Mouse (Mus musculus) C2C12 (cell line): ENCODE results near the gene Tctex1d4. TPM values are rescaled to one million over a fixed set of nuclear protein-coding genes. Genes with fewer than 3 reads are reported as not detected.
A peak's percentile ranks its signal among the peaks of the same experiment; 100 is the strongest.

ENCODE experiments used
- H3K27me3 ChIP-seq: one replicate; pipeline ENCODE4 v1.6.1; 2011; ENCODE audit not compliant: control insufficient read depth, insufficient read depth, insufficient read length
- H3K36me3 ChIP-seq: one replicate; pipeline ENCODE4 v1.6.1; 2011; ENCODE audit not compliant: control insufficient read depth, insufficient read depth
- H3K4me3 ChIP-seq: one replicate; pipeline ENCODE4 v1.5.1; 2011; ENCODE audit warnings: mild to moderate bottlenecking, control low read depth; ENCODE audit not compliant: poor library complexity, insufficient read depth, severe bottlenecking
- H3K79me2 ChIP-seq: one replicate; pipeline ENCODE4 v1.6.1; 2011; ENCODE audit not compliant: control insufficient read depth, insufficient read depth
- H3K79me3 ChIP-seq: one replicate; pipeline ENCODE4 v1.6.1; 2011; ENCODE audit warnings: low read depth, control low read depth
- H3ac ChIP-seq: one replicate; pipeline ENCODE3; 2011; ENCODE audit warnings: low read depth; ENCODE audit not compliant: control insufficient read depth, insufficient read length
- CEBPB ChIP-seq: IDR thresholded peaks from one replicate; pipeline ENCODE4 v1.6.1; 2011; ENCODE audit warnings: low read depth, mild to moderate bottlenecking, control low read depth, moderate library complexity
- CTCF ChIP-seq: IDR thresholded peaks from one replicate; pipeline ENCODE4 v1.5.1; 2011; ENCODE audit not compliant: control insufficient read depth, insufficient read depth, insufficient read length
- FOSL1 ChIP-seq: IDR thresholded peaks from one replicate; pipeline ENCODE4 v1.8.0; 2011; ENCODE audit warnings: mild to moderate bottlenecking, low read length; ENCODE audit not compliant: poor library complexity, insufficient read depth, severe bottlenecking
- MAX ChIP-seq: IDR thresholded peaks from one replicate; pipeline ENCODE4 v1.6.1; 2011; ENCODE audit warnings: mild to moderate bottlenecking, control low read depth
- MYOD1 ChIP-seq: IDR thresholded peaks from one replicate; pipeline ENCODE4 v1.6.1; 2011; ENCODE audit warnings: low read depth; ENCODE audit not compliant: control insufficient read depth, insufficient read length
- MYOG ChIP-seq: IDR thresholded peaks from one replicate; pipeline ENCODE4 v1.6.1; 2011; ENCODE audit not compliant: control insufficient read depth, insufficient read length; ENCODE audit errors: extremely low read depth
- USF1 ChIP-seq: IDR thresholded peaks from one replicate; pipeline ENCODE4 v1.6.1; 2011; ENCODE audit warnings: low read depth, mild to moderate bottlenecking, control low read depth, moderate library complexity
- polyA plus RNA-seq: library from polyadenylated mRNA; unstranded; fragments of >200 nt; fragmentation: generic; extraction: Trizol; gene quantifications from one replicate; pipeline ENCODE4 v1.2.1, GENCODE M21; 2012; ENCODE audit warnings: missing spikeins

Gene Tctex1d4
- polyA plus RNA-seq, 1 experiment = 0.12 TPM

DNA sequence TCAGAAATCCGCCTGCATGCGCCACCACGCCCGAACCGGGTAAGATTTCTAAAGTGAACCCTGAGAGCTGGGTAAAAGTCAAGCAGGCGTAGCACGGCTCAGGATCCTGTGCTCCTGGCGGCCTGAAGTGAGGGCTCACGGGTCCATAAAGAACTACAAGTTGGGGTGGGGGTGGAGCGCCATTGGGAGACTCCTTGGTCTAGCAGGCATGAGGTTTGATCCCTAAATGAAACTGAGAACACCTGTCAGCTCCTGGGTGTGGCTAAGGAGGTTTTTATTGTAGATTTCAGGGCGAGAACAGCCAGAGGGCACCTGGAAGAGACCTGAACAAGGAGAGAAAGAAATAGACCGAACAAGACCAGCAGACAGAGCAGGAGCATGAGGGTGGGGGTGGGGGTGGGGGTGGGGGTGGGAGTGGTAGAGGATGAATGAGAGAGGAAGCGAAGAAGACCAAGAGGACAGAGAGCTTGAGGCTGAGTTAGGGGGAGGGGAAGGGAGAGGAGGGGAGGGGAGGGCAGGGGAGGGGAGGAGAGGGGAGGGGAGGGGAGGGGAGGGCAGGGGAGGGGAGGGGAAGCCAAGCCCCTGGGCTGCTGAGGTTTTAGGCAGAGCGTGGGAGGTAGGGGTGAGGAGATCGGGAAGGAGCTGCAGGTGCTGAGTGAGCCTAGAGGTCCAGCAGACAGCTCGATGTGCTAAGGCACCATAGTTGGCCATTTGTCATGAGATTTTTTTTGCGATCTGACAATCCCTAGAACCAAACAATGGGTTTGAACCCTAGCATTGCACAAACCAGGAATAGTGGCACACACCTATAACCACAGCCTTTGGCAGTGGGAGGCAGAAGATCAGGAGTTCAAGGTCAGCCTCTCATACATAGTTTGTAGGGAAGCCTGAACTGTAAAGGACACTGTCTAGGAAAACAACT is 12.0 kb downstream of the Tctex1d4 start:
- no peak overlapping the region for H3K4me3 ChIP-seq
- TF ChIP-seq FOSL1 (no peak), MYOG (no peak), USF1 (no peak), MAX (no peak), MYOD1 (no peak), CEBPB (no peak)

DNA sequence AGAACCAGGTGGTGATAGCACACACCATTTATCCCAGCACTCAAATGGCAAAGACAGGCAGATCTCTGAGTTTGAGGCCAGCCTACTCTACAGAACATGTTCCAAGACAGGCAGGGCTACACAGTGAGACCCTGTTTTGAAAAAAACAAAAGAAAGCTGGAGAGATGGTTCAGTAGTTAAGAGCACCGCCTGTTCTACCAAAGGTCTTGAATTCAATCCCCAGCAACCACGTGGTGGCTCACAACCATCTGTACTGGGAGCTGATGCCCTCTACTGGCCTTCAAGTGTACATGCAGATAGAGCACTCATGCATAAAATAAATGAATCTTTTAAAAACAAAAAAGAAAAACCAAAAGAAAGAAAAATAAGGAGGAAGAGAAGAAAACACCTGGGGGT is 12.6 kb downstream of the Tctex1d4 start:
- Histone ChIP-seq H3K36me3 (no peaks in the 10 kb centered on the region), H3K79me2 (no peaks in the 10 kb centered on the region), H3ac (no peak overlapping the region), H3K79me3 (no peaks in the 10 kb centered on the region), H3K4me3 (no peak overlapping the region), H3K27me3 (no peaks in the 10 kb centered on the region)
- TF ChIP-seq MAX (peak; percentile 97), CTCF (peak; percentile 20), USF1 (peak; percentile 94), MYOG (no peak), FOSL1 (no peak), MYOD1 (no peak), CEBPB (no peak)

More for the DNA sequence above, 12.0 kb downstream of the Tctex1d4 start:
- Histone ChIP-seq H3K79me3 (no peaks in the 10 kb centered on the region), H3ac (no peak overlapping the region), H3K79me2 (peaks cover 2% of the 10 kb centered on the region), H3K27me3 (no peaks in the 10 kb centered on the region), H3K36me3 (no peaks in the 10 kb centered on the region)

DNA sequence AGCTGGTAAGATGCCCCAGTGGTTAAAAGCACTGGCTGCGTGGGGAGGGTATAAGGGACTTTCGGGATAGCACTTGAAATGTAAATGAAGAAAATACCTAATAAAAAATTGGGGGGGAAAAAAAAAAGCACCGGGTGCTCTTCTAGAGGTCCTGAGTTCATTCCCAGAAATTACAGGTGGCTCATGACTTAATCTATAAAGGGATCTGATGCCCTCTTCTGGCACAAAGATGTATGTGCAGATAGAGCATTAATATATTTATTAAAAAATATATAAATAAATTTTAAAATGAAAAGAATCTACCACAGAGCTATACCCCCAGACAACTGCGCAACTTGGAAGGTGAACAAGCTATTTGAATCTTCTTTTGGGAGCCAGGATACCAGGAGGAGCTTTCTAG is 14.0 kb downstream of the Tctex1d4 start:
- TF ChIP-seq USF1 (no peak), MYOG (no peak), CEBPB (no peak), CTCF (no peak), MYOD1 (no peak), FOSL1 (no peak), MAX (no peak)
- no peak overlapping the region for H3K4me3 ChIP-seq
- no peaks in the 10 kb centered on the region for H3K79me3 ChIP-seq
- no peaks in the 10 kb centered on the region for H3K79me2 ChIP-seq
- H3ac ChIP-seq = no peak overlapping the region
- H3K27me3 ChIP-seq = no peaks in the 10 kb centered on the region
- no peaks in the 10 kb centered on the region for H3K36me3 ChIP-seq

DNA sequence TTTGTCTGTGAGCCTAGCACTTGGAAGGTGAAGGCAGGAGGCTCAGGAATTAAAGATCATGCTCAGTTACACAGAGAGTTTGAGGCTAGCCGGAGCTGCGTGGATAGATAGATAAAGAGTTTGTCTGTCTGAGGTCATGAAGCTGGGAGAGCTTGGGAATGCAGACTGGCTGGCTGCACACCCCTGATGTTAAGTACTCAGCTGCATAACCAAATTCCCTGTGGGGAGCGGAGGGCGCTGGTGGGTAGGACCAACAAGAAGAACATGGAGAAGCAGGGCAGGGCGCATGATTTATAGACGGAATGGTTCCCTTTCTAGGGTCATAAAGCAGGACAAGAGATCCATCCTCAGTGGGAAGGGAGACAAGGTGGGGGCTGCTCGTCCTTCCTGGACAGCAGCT is 16.4 kb downstream of the Tctex1d4 start:
- H3K79me3 ChIP-seq = no peaks in the 10 kb centered on the region

DNA sequence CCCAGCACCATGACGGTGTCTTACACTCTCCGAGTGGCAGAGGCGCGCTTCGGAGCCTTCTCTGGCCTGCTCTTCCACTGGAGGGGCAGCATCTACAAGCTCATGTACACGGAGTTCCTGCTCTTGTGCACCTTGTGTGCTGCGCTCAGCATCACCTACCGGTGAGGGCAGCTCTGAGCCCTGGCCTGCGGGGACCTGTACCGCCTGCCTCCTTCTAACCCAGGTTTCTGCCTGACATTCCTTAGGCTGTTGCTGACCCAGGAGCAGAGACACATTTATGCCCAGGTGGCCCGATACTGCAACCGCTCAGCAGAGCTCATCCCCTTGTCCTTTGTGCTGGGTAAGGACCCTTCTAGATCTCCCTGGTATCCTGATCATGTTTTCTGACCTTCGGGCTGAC is 18.7 kb downstream of the Tctex1d4 start:
- Histone ChIP-seq H3K79me2 (no peaks in the 10 kb centered on the region), H3K36me3 (peaks cover 8% of the 10 kb centered on the region), H3K79me3 (no peaks in the 10 kb centered on the region), H3K4me3 (no peak overlapping the region), H3K27me3 (no peaks in the 10 kb centered on the region), H3ac (no peak overlapping the region)
- TF ChIP-seq MYOG = no peak
- TF ChIP-seq USF1 = no peak
- TF ChIP-seq CEBPB = no peak
- no peak for TF ChIP-seq MAX
- TF ChIP-seq CTCF = no peak
- no peak for TF ChIP-seq FOSL1
- no peak for TF ChIP-seq MYOD1

More for the DNA sequence above, 16.4 kb downstream of the Tctex1d4 start:
- no peak overlapping the region for H3ac ChIP-seq
- no peaks in the 10 kb centered on the region for H3K36me3 ChIP-seq
- no peak overlapping the region for H3K4me3 ChIP-seq
- H3K27me3 ChIP-seq = no peaks in the 10 kb centered on the region
- no peak for TF ChIP-seq CEBPB
- no peak for TF ChIP-seq MAX
- no peak for TF ChIP-seq FOSL1
- no peak for TF ChIP-seq USF1
- TF ChIP-seq CTCF = no peak
- no peak for TF ChIP-seq MYOD1
- TF ChIP-seq MYOG = no peak
- H3K79me2 ChIP-seq = no peaks in the 10 kb centered on the region
